Mouse (Mus musculus): ENCODE measurements at regions not wholly inside any gene's neighbourhood (a gene's known extent, or its start where the extent isn't known, plus 50 kb on each side); places are given as distances from the start of the nearest gene placed in this dataset.
"Not testable (repeated sequence)": the region's sequence is repeated elsewhere in the genome, so short reads cannot be mapped to it uniquely, and the experiment has no call there.

GRCm38 (mm10) chr3:22285904-22286303 is 209.5 kb downstream of the Tbl1xr1 start:
- no peak for DNase-seq (ENCODE audit: low read depth)

GRCm38 (mm10) chr3:22293466-22293865 is 217.0 kb downstream of the Tbl1xr1 start:
- DNase-seq (ENCODE audit: low read depth): no peak

GRCm38 (mm10) chr3:22294081-22294480 is 217.6 kb downstream of the Tbl1xr1 start:
- not testable (repeated sequence) for DNase-seq (ENCODE audit: low read depth)

GRCm38 (mm10) chr3:22296925-22297324 is 220.5 kb downstream of the Tbl1xr1 start:
- DNase-seq (ENCODE audit: low read depth): not testable (repeated sequence)

- DNase-seq (ENCODE audit: low read depth): not testable (repeated sequence)
Observed at GRCm38 (mm10) chr3:22297831-22298230, 221.4 kb downstream of the Tbl1xr1 start.

GRCm38 (mm10) chr3:22300553-22300952 is 224.1 kb downstream of the Tbl1xr1 start:
- no peak for DNase-seq (ENCODE audit: low read depth)

- DNase-seq (ENCODE audit: low read depth): no peak
Observed at GRCm38 (mm10) chr3:22301991-22302517, 225.6 kb downstream of the Tbl1xr1 start.

- no peak for DNase-seq (ENCODE audit: low read depth)
Observed at GRCm38 (mm10) chr3:22304145-22304544, 227.7 kb downstream of the Tbl1xr1 start.

GRCm38 (mm10) chr3:22306624-22307023 is 230.2 kb downstream of the Tbl1xr1 start:
- DNase-seq (ENCODE audit: low read depth): peak; percentile 14

GRCm38 (mm10) chr3:22308962-22309361 is 232.5 kb downstream of the Tbl1xr1 start:
- DNase-seq (ENCODE audit: low read depth): peak; percentile 32

GRCm38 (mm10) chr3:22316466-22317185 is 240.2 kb downstream of the Tbl1xr1 start:
- no peak for DNase-seq (ENCODE audit: low read depth)

GRCm38 (mm10) chr3:22320425-22320824 is 244.0 kb downstream of the Tbl1xr1 start:
- DNase-seq (ENCODE audit: low read depth): not testable (repeated sequence)

GRCm38 (mm10) chr3:22331240-22331639 is 254.8 kb downstream of the Tbl1xr1 start:
- DNase-seq (ENCODE audit: low read depth): no peak
